Mouse (Mus musculus) granulocyte monocyte progenitor cell, adult 5-6 weeks (primary cell): Measurements from ENCODE around the gene Atp2b1. TPM values are rescaled to one million over a fixed set of nuclear protein-coding genes. Genes with fewer than 3 reads are reported as not detected.

Experiments
- total RNA-seq, 2 experiments: library from RNA; stranded (forward) in 1 of 2; stranded (reverse) in 1 of 2; fragments of 200-712, 200-1000 nt in 1 of 2; fragments of >200 nt in 1 of 2; fragmentation: Nextera tagmentation in 1 of 2; gene quantifications; 2 replicates each; pipeline ENCODE4 v1.2.3; 2014 to 2017

The Atp2b1 gene
- total RNA-seq, 2 experiments from 2014 or later = 40.7 to 61.8 TPM

Other genes with a start within 250 kb of the Atp2b1 start
- 42.6 and 55.4 TPM in 2 replicates for gene Poc1b, start 192.6 kb downstream of the Atp2b1 start, total RNA-seq (2014; fragmentation: Nextera tagmentation)
- 13.4 and 14.6 TPM in 2 replicates for gene Poc1b, start 192.6 kb downstream of the Atp2b1 start, total RNA-seq (2017)
- gene Galnt4, start 193.8 kb downstream of the Atp2b1 start, total RNA-seq (2014; fragmentation: Nextera tagmentation) = 6.5 and 8.3 TPM in 2 replicates
- gene Galnt4, start 193.8 kb downstream of the Atp2b1 start, total RNA-seq (2017) = 12.2 and 14.5 TPM in 2 replicates
- gene Phxr2, start 211.9 kb downstream of the Atp2b1 start, total RNA-seq (2014; fragmentation: Nextera tagmentation) = 0.49 TPM in 1 of 2 replicates, not detected in the other
- not detected in 2 replicates for gene Phxr2, start 211.9 kb downstream of the Atp2b1 start, total RNA-seq (2017)